Mouse (Mus musculus): ENCODE data around the gene Gm49380.

Gene Gm49380

GRCm38 (mm10) chr9:44113105-44113789 is at the start of gene Gm49380, which contains the start of gene Rnf26:
Gm49380 (minus strand) TSS chr9:44113500.
Rnf26 (minus strand) TSS chr9:44113517.
- DNase-seq: peak; percentile 99

- no peak for DNase-seq
Measured at GRCm38 (mm10) chr9:44159886-44160285, 46.6 kb upstream of the Gm49380 start.

GRCm38 (mm10) chr9:44147290-44147689 is 34.0 kb upstream of the Gm49380 start:
- DNase-seq: peak; percentile 45

GRCm38 (mm10) chr9:44144718-44145060 is 31.4 kb upstream of the Gm49380 start:
- DNase-seq: no peak

- peak; percentile 66 for DNase-seq
Measured at GRCm38 (mm10) chr9:44144023-44144717, 30.9 kb upstream of the Gm49380 start.

- no peak for DNase-seq
Measured at GRCm38 (mm10) chr9:44143421-44143820, 30.1 kb upstream of the Gm49380 start.

GRCm38 (mm10) chr9:44141951-44142350 is 28.7 kb upstream of the Gm49380 start:
- no peak for DNase-seq

GRCm38 (mm10) chr9:44137846-44138245 is 24.5 kb upstream of the Gm49380 start:
- no peak for DNase-seq

GRCm38 (mm10) chr9:44135731-44136411 is 22.6 kb upstream of the Gm49380 start:
- no peak for DNase-seq

GRCm38 (mm10) chr9:44134851-44135730 is 21.8 kb upstream of the Gm49380 start:
- DNase-seq: peak; percentile 39

GRCm38 (mm10) chr9:44134101-44134850 is 21.0 kb upstream of the Gm49380 start, which contains the start of gene Mcam:
Mcam (plus strand) TSS chr9:44134469.
- DNase-seq: peak; percentile 77

- DNase-seq: no peak
Measured at GRCm38 (mm10) chr9:44133287-44133686, 20.0 kb upstream of the Gm49380 start.

- no peak for DNase-seq
Measured at GRCm38 (mm10) chr9:44132200-44132599, 18.9 kb upstream of the Gm49380 start.

- no peak for DNase-seq
Measured at GRCm38 (mm10) chr9:44131276-44131590, 17.9 kb upstream of the Gm49380 start.

- peak; percentile 38 for DNase-seq
Measured at GRCm38 (mm10) chr9:44130581-44131275, 17.4 kb upstream of the Gm49380 start.

- DNase-seq: peak; percentile 84
Measured at GRCm38 (mm10) chr9:44130034-44130433, 16.7 kb upstream of the Gm49380 start.

GRCm38 (mm10) chr9:44129633-44130032 is 16.3 kb upstream of the Gm49380 start:
- no peak for DNase-seq

- DNase-seq: peak; percentile 87
Measured at GRCm38 (mm10) chr9:44127351-44127801, 14.1 kb upstream of the Gm49380 start.

GRCm38 (mm10) chr9:44126746-44127145 is 13.4 kb upstream of the Gm49380 start:
- no peak for DNase-seq

- peak; percentile 94 for DNase-seq
Measured at GRCm38 (mm10) chr9:44125546-44126428, 12.5 kb upstream of the Gm49380 start.
